Mouse (Mus musculus): ENCODE results near the gene Cela2a. TPM values are rescaled to one million over a fixed set of nuclear protein-coding genes. Genes with fewer than 3 reads are reported as not detected.

Gene Cela2a
- polyA plus RNA-seq, 1 experiment from 2014 or later: 6.9 TPM

- Histone ChIP-seq H3K4me3 (ENCODE audit: low read depth, low read length) (no peak overlapping the region), H3K27ac (ENCODE audit: low read depth) (no peak overlapping the region)
- no peak for ATAC-seq (replicated peaks; ENCODE audit: low FRiP score, low TSS enrichment, low read depth)
Observed at GRCm38 (mm10) chr4:141765008-141765407, 61.0 kb downstream of the Cela2a start.

More at GRCm38 (mm10) chr4:141765008-141765407, 61.0 kb downstream of the Cela2a start:
- H3K27me3 ChIP-seq (replicated peaks; ENCODE audit: control insufficient read depth, insufficient read depth, low read length): no peaks in the 10 kb centered on the region
- no peaks in the 10 kb centered on the region for H3K9me3 ChIP-seq (ENCODE audit: control insufficient read depth, low read length)
- no peak for DNase-seq (ENCODE audit: low spot score)
- H3K36me3 ChIP-seq (ENCODE audit: control insufficient read depth, insufficient read depth, low read length): peaks cover 67% of the 10 kb centered on the region
- no peak overlapping the region for H3K4me2 ChIP-seq (ENCODE audit: low read length)
- H3K4me1 ChIP-seq (replicated peaks; ENCODE audit: control insufficient read depth, insufficient read depth, low read length): peaks cover 13% of the 10 kb centered on the region
- WGBS: 91% methylated on average over 3 of the region's 3 CpGs
- H3K9ac ChIP-seq (ENCODE audit: low read length): no peak overlapping the region

Other genes with a start within 250 kb of the Cela2a start
- 94.6 and 108 TPM in 2 replicates for gene Fblim1, start 220.1 kb downstream of the Cela2a start, polyA plus RNA-seq (2014; fragmentation: Nextera tagmentation; extraction: Ambion mirVana)
- gene Tmem82, start 207.5 kb downstream of the Cela2a start, polyA plus RNA-seq (2014; fragmentation: Nextera tagmentation; extraction: Ambion mirVana): 6.0 and 8.4 TPM in 2 replicates
- gene Slc25a34, start 202.3 kb downstream of the Cela2a start, polyA plus RNA-seq (2014; fragmentation: Nextera tagmentation; extraction: Ambion mirVana): 0.17 and 0.26 TPM in 2 replicates
- gene Plekhm2, start 161.3 kb downstream of the Cela2a start, polyA plus RNA-seq (2014; fragmentation: Nextera tagmentation; extraction: Ambion mirVana): 3.2 and 3.7 TPM in 2 replicates
- 2.2 and 3.7 TPM in 2 replicates for gene Rsc1a1, start 140.6 kb downstream of the Cela2a start, polyA plus RNA-seq (2014; fragmentation: Nextera tagmentation; extraction: Ambion mirVana)
- gene Ddi2, start 102.7 kb downstream of the Cela2a start, polyA plus RNA-seq (2014; fragmentation: Nextera tagmentation; extraction: Ambion mirVana): 19.5 and 20.0 TPM in 2 replicates
- gene Agmat, start 79.5 kb downstream of the Cela2a start, polyA plus RNA-seq (2014; fragmentation: Nextera tagmentation; extraction: Ambion mirVana): 10.1 and 12.7 TPM in 2 replicates
- 4.4 and 4.5 TPM in 2 replicates for gene Dnajc16, start 35.2 kb downstream of the Cela2a start, polyA plus RNA-seq (2014; fragmentation: Nextera tagmentation; extraction: Ambion mirVana)
- gene Casp9, start 32.5 kb downstream of the Cela2a start, polyA plus RNA-seq (2014; fragmentation: Nextera tagmentation; extraction: Ambion mirVana): 19.3 and 20.0 TPM in 2 replicates
- gene Ctrc, start 20.2 kb upstream of the Cela2a start, polyA plus RNA-seq (2014; fragmentation: Nextera tagmentation; extraction: Ambion mirVana): not detected in 2 replicates
- gene Efhd2, start 48.8 kb upstream of the Cela2a start, polyA plus RNA-seq (2014; fragmentation: Nextera tagmentation; extraction: Ambion mirVana): 59.4 and 75.6 TPM in 2 replicates
- 1.8 and 2.2 TPM in 2 replicates for gene Fhad1, start 188.9 kb upstream of the Cela2a start, polyA plus RNA-seq (2014; fragmentation: Nextera tagmentation; extraction: Ambion mirVana)

Data from intestine, embryonic 14.5 days (tissue).